Mouse (Mus musculus) limb, embryonic 13.5 days (tissue): Measurements from ENCODE around the gene Atp6v0a2. TPM values are rescaled to one million over a fixed set of nuclear protein-coding genes. Genes with fewer than 3 reads are reported as not detected.
"Not testable (repeated sequence)": the region's sequence is repeated elsewhere in the genome, so short reads cannot be mapped to it uniquely, and the experiment has no call there.

Experiments
- ATAC-seq: fragments of 200-750 bp; cut with Nextera tagmentation; 2 replicates; pipeline ENCODE4 v1.8.0; 2017; ENCODE audit warnings: low read depth, moderate number of reproducible peaks, moderate TSS enrichment; ENCODE audit not compliant: low FRiP score
- H3K27ac ChIP-seq: fragments of 300-500 bp; sonication (generic); 2 replicates; pipeline ENCODE4 v1.5.1; 2015; ENCODE audit warnings: inconsistent platforms, mild to moderate bottlenecking, moderate library complexity
- H3K27me3 ChIP-seq: fragments of 300-500 bp; sonication (generic); 2 replicates; pipeline ENCODE4 v1.6.1; 2015; ENCODE audit warnings: mild to moderate bottlenecking, inconsistent platforms
- H3K36me3 ChIP-seq: fragments of 300-500 bp; sonication (generic); 2 replicates; pipeline ENCODE4 v1.6.1; 2015; ENCODE audit warnings: inconsistent platforms, mild to moderate bottlenecking, moderate library complexity
- H3K4me1 ChIP-seq: fragments of 300-500 bp; sonication (generic); 2 replicates; pipeline ENCODE4 v1.6.1; 2015; ENCODE audit warnings: inconsistent platforms
- H3K4me2 ChIP-seq: fragments of 300-500 bp; sonication (generic); replicated peaks from 2 replicates; pipeline ENCODE4 v1.6.1; 2015; ENCODE audit warnings: inconsistent platforms, mild to moderate bottlenecking, moderate library complexity
- H3K4me3 ChIP-seq: fragments of 300-500 bp; sonication (generic); 2 replicates; pipeline ENCODE4 v1.5.1; 2015; ENCODE audit warnings: moderate library complexity, mild to moderate bottlenecking, inconsistent platforms
- H3K9ac ChIP-seq: fragments of 300-500 bp; sonication (generic); 2 replicates; pipeline ENCODE4 v1.6.1; 2015; ENCODE audit warnings: mild to moderate bottlenecking, inconsistent platforms
- H3K9me3 ChIP-seq: fragments of 300-500 bp; sonication (generic); 2 replicates; pipeline ENCODE4 v1.6.1; 2016; ENCODE audit warnings: inconsistent platforms
- WGBS: fragments of 180-500 bp; shearing (Covaris S2); methylation state at CpG from one replicate; pipeline ENCODE4 v1.1.7; 2015; 5-methylcytosine and 5-hydroxymethylcytosine counted together
- polyA plus RNA-seq: library from polyadenylated mRNA; unstranded; fragments of >200 nt; fragmentation: Nextera tagmentation; extraction: Ambion mirVana; gene quantifications from 2 replicates; pipeline ENCODE4 v1.2.1, GENCODE M21; 2015

Gene Atp6v0a2
- polyA plus RNA-seq, result 54.1 and 54.7 TPM in 2 replicates

DNA sequence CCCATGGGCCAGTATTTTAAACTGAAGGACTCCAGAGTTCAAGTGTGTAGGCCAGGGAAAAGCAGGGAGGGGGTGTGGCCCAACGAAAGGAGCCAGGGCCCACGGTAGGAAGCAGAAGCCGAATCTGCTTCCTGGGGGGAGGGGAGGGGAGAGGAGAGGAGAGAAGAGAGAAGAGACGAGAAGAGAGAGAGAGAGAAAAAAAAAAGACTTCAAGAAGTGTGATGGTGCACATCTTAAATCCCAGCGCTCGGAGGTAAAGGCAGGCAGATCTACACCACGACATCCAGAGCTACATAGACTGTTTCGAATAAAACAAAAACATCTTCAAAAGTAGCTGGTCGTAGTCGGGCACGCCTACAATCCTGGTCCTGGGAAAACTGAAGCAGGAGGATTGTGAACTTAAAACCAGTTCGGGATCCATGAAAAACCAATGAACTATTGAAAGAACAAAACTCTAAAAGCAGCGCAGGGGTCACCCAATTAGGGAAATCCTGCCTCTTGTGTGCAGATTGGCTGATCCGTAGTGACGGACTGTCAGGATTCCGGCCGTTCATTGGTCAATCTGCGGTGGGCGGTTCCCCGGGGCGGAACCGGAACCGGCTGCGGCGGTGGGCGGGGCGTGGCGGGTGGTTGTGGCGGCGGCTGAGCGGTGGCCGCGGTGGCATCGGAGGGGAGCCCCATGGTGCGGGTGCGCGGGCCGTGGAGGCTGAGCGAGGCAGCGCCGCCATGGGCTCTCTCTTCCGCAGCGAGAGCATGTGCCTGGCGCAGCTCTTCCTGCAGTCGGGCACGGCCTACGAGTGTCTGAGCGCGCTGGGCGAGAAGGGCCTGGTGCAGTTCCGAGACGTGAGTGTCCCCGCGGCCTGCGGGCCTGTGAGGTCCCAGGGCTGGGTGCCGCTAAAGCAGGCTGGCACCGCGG is at the start of gene Atp6v0a2:
TSS of gene Atp6v0a2 (plus strand) at position 129 of the 916 bp plus-strand sequence.
- peak within 1 kb of the TSS; percentile 94 for H3K4me2 ChIP-seq
- H3K9ac ChIP-seq, result peak within 1 kb of the TSS; percentile 93
- H3K4me1 ChIP-seq, result peaks cover 16% of the 10 kb centered on the region
- peak within 1 kb of the TSS; percentile 83 for H3K27ac ChIP-seq
- ATAC-seq, result peak; percentile 94
- H3K4me3 ChIP-seq, result peak within 1 kb of the TSS; percentile 98
- WGBS, result 0% methylated on average over 58 of the region's 58 CpGs
- no peaks in the 10 kb centered on the region for H3K27me3 ChIP-seq
- H3K9me3 ChIP-seq, result no peaks in the 10 kb centered on the region
- H3K36me3 ChIP-seq, result peaks cover 9% of the 10 kb centered on the region; the same call in 1 of the 2 replicates

GRCm38 (mm10) chr5:124578633-124579317 is 49.6 kb upstream of the Atp6v0a2 start, which contains the start of the genes Eif2b1 and Gtf2h3:
TSS of gene Eif2b1 (minus strand) at chr5:124579131.
TSS of gene Gtf2h3 (plus strand) at chr5:124579140.
- 1% methylated on average over 51 of the region's 51 CpGs for WGBS
- H3K27me3 ChIP-seq, result no peaks in the 10 kb centered on the region
- peak within 1 kb of the TSS; percentile 84 for H3K9ac ChIP-seq
- H3K36me3 ChIP-seq, result peaks cover 53% of the 10 kb centered on the region
- H3K9me3 ChIP-seq, result no peaks in the 10 kb centered on the region
- peak within 1 kb of the TSS; percentile 84 for H3K4me2 ChIP-seq
- H3K4me3 ChIP-seq, result peak within 1 kb of the TSS; percentile 67
- ATAC-seq, result peak; percentile 93
- peaks cover 18% of the 10 kb centered on the region for H3K4me1 ChIP-seq
- no peak within 1 kb of the TSS for H3K27ac ChIP-seq

GRCm38 (mm10) chr5:124582515-124582914 is 45.9 kb upstream of the Atp6v0a2 start:
- Histone ChIP-seq H3K27me3 (no peaks in the 10 kb centered on the region), H3K4me2 (no peak overlapping the region), H3K9ac (no peak overlapping the region), H3K4me3 (no peak overlapping the region), H3K4me1 (peaks cover 18% of the 10 kb centered on the region), H3K9me3 (no peaks in the 10 kb centered on the region), H3K36me3 (peaks cover 54% of the 10 kb centered on the region), H3K27ac (no peak overlapping the region)
- no peak for ATAC-seq
- 94% methylated on average over 5 of the region's 5 CpGs for WGBS

- Histone ChIP-seq H3K9me3 (no peaks in the 10 kb centered on the region), H3K27ac (no peak overlapping the region), H3K4me3 (no peak overlapping the region), H3K9ac (no peak overlapping the region), H3K27me3 (no peaks in the 10 kb centered on the region), H3K36me3 (peaks cover 84% of the 10 kb centered on the region), H3K4me2 (no peak overlapping the region), H3K4me1 (no peaks in the 10 kb centered on the region)
- no peak for ATAC-seq
- 94% methylated on average over 3 of the region's 3 CpGs for WGBS
These were observed 35.6 kb upstream of the Atp6v0a2 start for GRCm38 (mm10) chr5:124592768-124593167.

GRCm38 (mm10) chr5:124598224-124599174 is 29.9 kb upstream of the Atp6v0a2 start:
- WGBS, result 8% methylated on average over 30 of the region's 30 CpGs
- H3K4me1 ChIP-seq, result peaks cover 9% of the 10 kb centered on the region

GRCm38 (mm10) chr5:124599726-124600125 is 28.6 kb upstream of the Atp6v0a2 start:
- H3K9ac ChIP-seq, H3K4me3 ChIP-seq, ATAC-seq, H3K4me1 ChIP-seq, H3K27ac ChIP-seq, H3K9me3 ChIP-seq, H3K27me3 ChIP-seq: not testable (repeated sequence)
- peaks cover 23% of the 10 kb centered on the region for H3K36me3 ChIP-seq
- 60% methylated on average over 8 of the region's 8 CpGs for WGBS
- peak overlapping the region; percentile 96 for H3K4me2 ChIP-seq

More at GRCm38 (mm10) chr5:124598224-124599174, 29.9 kb upstream of the Atp6v0a2 start:
- Histone ChIP-seq H3K4me2 (peak overlapping the region; percentile 96), H3K4me3 (peak overlapping the region; percentile 83), H3K27me3 (no peaks in the 10 kb centered on the region), H3K27ac (no peak overlapping the region), H3K36me3 (peaks cover 35% of the 10 kb centered on the region), H3K9ac (peak overlapping the region; percentile 73), H3K9me3 (no peaks in the 10 kb centered on the region)
- peak; percentile 100 for ATAC-seq

DNA sequence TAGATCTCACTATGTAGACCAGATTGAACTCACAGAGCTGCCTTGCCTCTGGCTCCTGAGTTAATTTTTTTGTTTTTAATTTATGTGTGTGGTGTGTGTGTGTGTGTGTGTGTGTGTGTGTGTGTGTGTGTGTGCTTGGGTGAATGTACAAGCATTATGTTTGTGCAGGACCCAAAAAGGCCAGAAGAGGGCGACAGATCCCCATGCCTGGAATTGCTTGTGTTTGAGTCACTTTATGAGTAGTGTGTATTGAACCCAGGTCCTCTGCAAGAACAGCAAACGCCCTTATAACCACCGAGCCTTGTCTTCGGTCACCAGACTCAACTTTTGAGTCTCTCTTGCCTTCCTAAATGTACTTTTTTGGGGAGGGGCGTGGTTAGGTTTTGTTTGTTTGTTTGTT is 26.0 kb upstream of the Atp6v0a2 start:
- 66% methylated on average over 5 of the region's 5 CpGs for WGBS
- H3K27ac ChIP-seq, result no peak overlapping the region
- H3K9ac ChIP-seq, result no peak overlapping the region
- ATAC-seq, result no peak
- peaks cover 9% of the 10 kb centered on the region for H3K4me1 ChIP-seq
- H3K27me3 ChIP-seq, result no peaks in the 10 kb centered on the region
- H3K36me3 ChIP-seq, result no peaks in the 10 kb centered on the region
- H3K4me3 ChIP-seq, result no peak overlapping the region
- no peak overlapping the region for H3K4me2 ChIP-seq
- H3K9me3 ChIP-seq, result no peaks in the 10 kb centered on the region

- Histone ChIP-seq H3K27me3 (no peaks in the 10 kb centered on the region), H3K9ac (no peak overlapping the region), H3K4me2 (no peak overlapping the region), H3K4me3 (no peak overlapping the region), H3K27ac (no peak overlapping the region), H3K36me3 (peaks cover 4% of the 10 kb centered on the region; the same call in 1 of the 2 replicates), H3K9me3 (no peaks in the 10 kb centered on the region), H3K4me1 (peaks cover 4% of the 10 kb centered on the region)
- no peak for ATAC-seq
- WGBS, result 89% methylated on average over 4 of the region's 4 CpGs
These were observed 24.1 kb upstream of the Atp6v0a2 start for GRCm38 (mm10) chr5:124604296-124604695.

DNA sequence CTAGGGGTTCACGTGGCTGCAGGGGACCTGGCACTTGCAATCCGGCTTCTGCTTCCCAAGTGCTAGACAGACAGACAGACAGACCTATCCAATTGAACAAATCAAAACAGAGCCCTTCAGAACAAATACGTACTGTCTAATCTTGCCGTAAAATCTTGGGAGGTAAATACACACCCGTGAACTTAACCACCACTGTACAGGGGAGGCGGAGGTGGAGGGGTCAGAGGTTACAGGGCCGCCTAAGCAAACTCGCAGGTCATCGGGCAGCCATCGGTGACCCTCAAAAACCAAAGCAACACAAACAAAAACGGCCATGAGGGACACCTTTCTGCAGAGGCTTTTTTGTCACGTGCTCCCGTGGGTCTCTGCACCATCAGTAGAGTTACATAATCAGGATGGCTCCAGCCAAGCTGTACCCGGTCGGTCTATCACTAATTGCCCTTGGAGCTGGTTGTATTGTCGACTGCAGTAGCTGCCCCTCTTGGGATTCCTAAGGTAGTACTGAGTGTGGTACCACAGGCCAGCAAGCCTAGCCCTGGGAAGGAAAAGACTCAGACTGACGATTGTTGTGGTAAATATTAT is 23.2 kb upstream of the Atp6v0a2 start:
- Histone ChIP-seq H3K9me3 (no peaks in the 10 kb centered on the region), H3K27me3 (no peaks in the 10 kb centered on the region), H3K4me1 (no peaks in the 10 kb centered on the region), H3K4me3 (no peak overlapping the region), H3K36me3 (peaks cover 4% of the 10 kb centered on the region; the same call in 1 of the 2 replicates), H3K4me2 (no peak overlapping the region), H3K27ac (no peak overlapping the region), H3K9ac (no peak overlapping the region)
- 85% methylated on average over 17 of the region's 17 CpGs for WGBS
- no peak for ATAC-seq

- no peak for ATAC-seq
- Histone ChIP-seq H3K27ac (no peak overlapping the region), H3K4me2 (no peak overlapping the region), H3K27me3 (no peaks in the 10 kb centered on the region), H3K9ac (no peak overlapping the region), H3K9me3 (no peaks in the 10 kb centered on the region), H3K36me3 (peaks cover 18% of the 10 kb centered on the region; the same call in 1 of the 2 replicates), H3K4me3 (no peak overlapping the region), H3K4me1 (no peaks in the 10 kb centered on the region)
- WGBS, result 71% methylated on average over 10 of the region's 10 CpGs
These were observed 17.4 kb upstream of the Atp6v0a2 start for GRCm38 (mm10) chr5:124610965-124611364.

GRCm38 (mm10) chr5:124614709-124615108 is 13.7 kb upstream of the Atp6v0a2 start:
- ATAC-seq, result no peak

More at GRCm38 (mm10) chr5:124614709-124615108, 13.7 kb upstream of the Atp6v0a2 start:
- H3K27me3 ChIP-seq, result no peaks in the 10 kb centered on the region
- no peaks in the 10 kb centered on the region for H3K9me3 ChIP-seq
- H3K4me1 ChIP-seq, result no peaks in the 10 kb centered on the region
- no peak overlapping the region for H3K4me2 ChIP-seq
- no peak overlapping the region for H3K9ac ChIP-seq
- H3K27ac ChIP-seq, result peak overlapping the region; percentile 22; the same call in 1 of the 2 replicates
- WGBS, result 88% methylated on average over 11 of the region's 11 CpGs
- H3K4me3 ChIP-seq, result no peak overlapping the region
- H3K36me3 ChIP-seq, result peaks cover 17% of the 10 kb centered on the region; the same call in 1 of the 2 replicates
